ENCODE assay signal across 8 mouse cellular contexts in genomic region chr14:61056962-61057361, GRCm38 (mm10). TPM values are rescaled to one million over a fixed set of nuclear protein-coding genes. Genes with fewer than 3 reads are reported as not detected.
DNase-seq lines count a peak whose midpoint lies in the region; ATAC-seq and TF ChIP-seq lines count a peak whose summit lies in the region.

No protein-coding gene starts in this region.

- H3K4me2 ChIP-seq in kidney, embryonic 15.5 days: peak overlapping the region; percentile 66

- H3K9me3 ChIP-seq in kidney, embryonic 15.5 days (replicated peaks): no peaks in the 10 kb centered on the region

- 6% methylated on average over 11 of the region's 11 CpGs for WGBS in kidney, embryonic 15.5 days

- peaks cover 26% of the 10 kb centered on the region for H3K4me1 ChIP-seq in kidney, embryonic 15.5 days
- peaks cover 5% of the 10 kb centered on the region; the same call in 1 of the 2 replicates for H3K4me1 ChIP-seq in cortical plate, adult 2 months (ENCODE audit: control insufficient read depth, insufficient read depth, low read length)

- DNase-seq in kidney, postnatal 36 days: no peak
- peak; percentile 77 for DNase-seq in naive thymus-derived CD4-positive, alpha-beta T cell, adult 2 months (ENCODE audit: low read depth)
- no peak for DNase-seq in cerebellum, postnatal 14 days
- no peak for DNase-seq in ovary, postnatal 36 days (ENCODE audit: low spot score)
- DNase-seq in lung, postnatal 4 days: no peak

- H3K36me3 ChIP-seq in kidney, embryonic 15.5 days: no peaks in the 10 kb centered on the region

- peak overlapping the region; percentile 36 for H3K4me3 ChIP-seq in kidney, embryonic 15.5 days (replicated peaks)
- H3K4me3 ChIP-seq in cortical plate, adult 2 months (ENCODE audit: insufficient read depth, low read length): peak overlapping the region; percentile 22

- no peak overlapping the region for H3K9ac ChIP-seq in kidney, embryonic 15.5 days

- no peak for TF ChIP-seq CTCF in cortical plate, adult 2 months (IDR thresholded peaks at IDR 0.05; ENCODE audit: extremely low read depth, insufficient read depth, low read length)

- no peak for TF ChIP-seq POLR2A in cortical plate, adult 2 months (IDR thresholded peaks at IDR 0.05; ENCODE audit: extremely low read depth, insufficient read depth, low read length)

- 0 out of 2 replicates have a peak, but pooled peaks cover 3% of the 10 kb centered on the region for H3K27me3 ChIP-seq in kidney, embryonic 15.5 days

- H3K27ac ChIP-seq in kidney, embryonic 15.5 days: no peak overlapping the region
- no peak overlapping the region for H3K27ac ChIP-seq in cortical plate, adult 2 months (ENCODE audit: insufficient read depth, low read length)

- ATAC-seq in kidney, embryonic 15.5 days (replicated peaks; ENCODE audit: low FRiP score): no peak
- peak; percentile 36 for ATAC-seq in inflammation-experienced regulatory T-cells, adult 6 months

RNA-seq across cellular contexts. Expression of gene Tnfrsf19, which starts 10.7 kb away (rescaled TPM):
- 14.6 and 16.4 TPM in 2 replicates for polyA plus RNA-seq in kidney, embryonic 15.5 days (2015; fragmentation: Nextera tagmentation; extraction: Ambion mirVana)
- 56.8 and 59.1 TPM in 2 replicates for polyA plus RNA-seq in cortical plate, adult 2 months (2012; rRNA removed)
- polyA plus RNA-seq in inflammation-experienced regulatory T-cells, adult 6 months (2017; shearing (Covaris generic)): not detected

Comparison
In these comparisons a context has a peak if more than half of its experiments do, and no peak if none do; other contexts are left out.
1. RNA of gene Tnfrsf19, which starts 10.7 kb away (polyA plus RNA-seq): 56.8 to 59.1 TPM in cortical plate, adult 2 months and 14.6 to 16.4 TPM in kidney, embryonic 15.5 days; not detected in inflammation-experienced regulatory T-cells, adult 6 months; every median in the first group is over 10 times any median in the second.